Mouse (Mus musculus) hindbrain, embryonic 13.5 days (tissue): ENCODE data around the gene Slco3a1. TPM values are rescaled to one million over a fixed set of nuclear protein-coding genes. Genes with fewer than 3 reads are reported as not detected.

Experiments used
- ATAC-seq: fragments of 200-750 bp; cut with Nextera tagmentation; 2 replicates; pipeline ENCODE4 v1.8.0; 2017; ENCODE audit warnings: moderate TSS enrichment; ENCODE audit not compliant: low FRiP score
- H3K27ac ChIP-seq: fragments of 300-500 bp; sonication (generic); 2 replicates; pipeline ENCODE4 v1.5.1; 2015; ENCODE audit warnings: inconsistent platforms, mild to moderate bottlenecking, moderate library complexity
- H3K27me3 ChIP-seq: fragments of 300-500 bp; sonication (generic); 2 replicates; pipeline ENCODE4 v1.6.1; 2015; ENCODE audit warnings: mild to moderate bottlenecking, inconsistent platforms
- H3K36me3 ChIP-seq: fragments of 300-500 bp; sonication (generic); 2 replicates; pipeline ENCODE4 v1.6.1; 2015; ENCODE audit warnings: mild to moderate bottlenecking, inconsistent platforms
- H3K4me1 ChIP-seq: fragments of 300-500 bp; sonication (generic); replicated peaks from 2 replicates; pipeline ENCODE4 v1.6.1; 2015; ENCODE audit warnings: inconsistent platforms
- H3K4me2 ChIP-seq: fragments of 300-500 bp; sonication (generic); 2 replicates; pipeline ENCODE4 v1.6.1; 2015; ENCODE audit warnings: inconsistent platforms, mild to moderate bottlenecking, moderate library complexity
- H3K4me3 ChIP-seq: fragments of 300-500 bp; sonication (generic); 2 replicates; pipeline ENCODE4 v1.5.1; 2015; ENCODE audit warnings: mild to moderate bottlenecking, inconsistent platforms
- H3K9ac ChIP-seq: fragments of 300-500 bp; sonication (generic); 2 replicates; pipeline ENCODE4 v1.6.1; 2015; ENCODE audit warnings: mild to moderate bottlenecking, inconsistent platforms
- H3K9me3 ChIP-seq: fragments of 300-500 bp; sonication (generic); 2 replicates; pipeline ENCODE4 v1.6.1; 2016; ENCODE audit warnings: inconsistent platforms
- WGBS: fragments of 180-500 bp; shearing (Covaris S2); methylation state at CpG from one replicate; pipeline ENCODE4 v1.1.7; 2015; 5-methylcytosine and 5-hydroxymethylcytosine counted together
- polyA plus RNA-seq: library from polyadenylated mRNA; unstranded; fragments of >200 nt; fragmentation: Nextera tagmentation; extraction: Ambion mirVana; gene quantifications from 2 replicates; pipeline ENCODE4 v1.2.1, GENCODE M21; 2015

Gene Slco3a1
- polyA plus RNA-seq, 1 experiment from 2014 or later = 18.4 TPM

- Histone ChIP-seq H3K27ac (no peak overlapping the region), H3K9ac (no peak overlapping the region), H3K36me3 (no peaks in the 10 kb centered on the region), H3K4me1 (0 out of 2 replicates have a peak, but pooled peaks cover 3% of the 10 kb centered on the region), H3K9me3 (no peaks in the 10 kb centered on the region), H3K27me3 (no peaks in the 10 kb centered on the region), H3K4me3 (no peak overlapping the region), H3K4me2 (no peak overlapping the region)
- WGBS = 2% methylated on average over 2 of the region's 2 CpGs
- ATAC-seq = no peak
These were observed 106.8 kb downstream of the Slco3a1 start for GRCm38 (mm10) chr7:74447781-74448180.

- WGBS = 76% methylated on average over 5 of the region's 5 CpGs
- Histone ChIP-seq H3K9ac (no peak overlapping the region), H3K4me2 (no peak overlapping the region), H3K4me3 (no peak overlapping the region), H3K27me3 (no peaks in the 10 kb centered on the region), H3K9me3 (no peaks in the 10 kb centered on the region), H3K27ac (no peak overlapping the region), H3K4me1 (0 out of 2 replicates have a peak, but pooled peaks cover 3% of the 10 kb centered on the region), H3K36me3 (no peaks in the 10 kb centered on the region)
- no peak for ATAC-seq
These were observed 109.4 kb downstream of the Slco3a1 start for GRCm38 (mm10) chr7:74445148-74445547.

- no peak for ATAC-seq
- Histone ChIP-seq H3K9me3 (no peaks in the 10 kb centered on the region), H3K36me3 (no peaks in the 10 kb centered on the region), H3K9ac (no peak overlapping the region), H3K27ac (no peak overlapping the region), H3K4me2 (no peak overlapping the region), H3K27me3 (no peaks in the 10 kb centered on the region), H3K4me1 (peaks cover 6% of the 10 kb centered on the region; the same call in 1 of the 2 replicates), H3K4me3 (no peak overlapping the region)
- WGBS = 94% methylated on average over 5 of the region's 5 CpGs
These were observed 112.2 kb downstream of the Slco3a1 start for GRCm38 (mm10) chr7:74442380-74442779.

GRCm38 (mm10) chr7:74437534-74437933 lies 117.0 kb downstream of the Slco3a1 start:
- ATAC-seq = no peak
- Histone ChIP-seq H3K27ac (peak overlapping the region; percentile 3; the same call in 1 of the 2 replicates), H3K4me2 (no peak overlapping the region), H3K36me3 (no peaks in the 10 kb centered on the region), H3K4me1 (peaks cover 7% of the 10 kb centered on the region; the same call in 1 of the 2 replicates), H3K4me3 (no peak overlapping the region), H3K9ac (no peak overlapping the region), H3K9me3 (no peaks in the 10 kb centered on the region), H3K27me3 (no peaks in the 10 kb centered on the region)
- WGBS = 26% methylated on average over 1 of the region's 1 CpGs

- no peak overlapping the region for H3K9ac ChIP-seq
- no peak overlapping the region for H3K4me3 ChIP-seq
- H3K27me3 ChIP-seq = no peaks in the 10 kb centered on the region
- no peak for ATAC-seq
- 90% methylated on average over 2 of the region's 2 CpGs for WGBS
- no peak overlapping the region for H3K4me2 ChIP-seq
- H3K36me3 ChIP-seq = no peaks in the 10 kb centered on the region
- H3K9me3 ChIP-seq = no peaks in the 10 kb centered on the region
- no peak overlapping the region for H3K27ac ChIP-seq
- peaks cover 7% of the 10 kb centered on the region; the same call in 1 of the 2 replicates for H3K4me1 ChIP-seq
These were observed 117.9 kb downstream of the Slco3a1 start for GRCm38 (mm10) chr7:74436642-74437041.

- peaks cover 7% of the 10 kb centered on the region; the same call in 1 of the 2 replicates for H3K4me1 ChIP-seq
- no peak for ATAC-seq
- H3K27me3 ChIP-seq = no peaks in the 10 kb centered on the region
- no peaks in the 10 kb centered on the region for H3K36me3 ChIP-seq
- WGBS = 85% methylated on average over 2 of the region's 2 CpGs
- no peak overlapping the region for H3K4me3 ChIP-seq
- no peak overlapping the region for H3K9ac ChIP-seq
- H3K27ac ChIP-seq = no peak overlapping the region
- no peak overlapping the region for H3K4me2 ChIP-seq
- H3K9me3 ChIP-seq = no peaks in the 10 kb centered on the region
These were observed 121.6 kb downstream of the Slco3a1 start for GRCm38 (mm10) chr7:74432950-74433349.

DNA sequence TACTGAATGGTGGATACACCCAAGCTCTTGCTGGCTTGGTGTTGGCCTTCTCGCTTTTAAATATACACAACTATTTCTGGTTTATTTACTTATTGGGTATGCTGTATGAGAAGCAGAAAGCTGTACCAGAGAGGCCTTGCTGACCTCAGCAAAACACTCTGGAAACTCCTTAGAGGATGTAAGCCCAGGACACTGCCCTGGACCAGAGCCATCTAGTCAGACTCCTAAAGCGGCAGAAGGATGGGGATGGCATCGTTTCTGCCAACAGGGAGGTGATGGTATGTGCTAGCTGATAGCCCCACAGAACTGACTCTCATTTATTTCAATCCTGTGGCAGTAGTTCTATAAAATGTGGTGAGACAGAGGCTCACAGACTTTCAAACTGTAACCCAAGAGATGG lies 125.3 kb downstream of the Slco3a1 start:
- ATAC-seq = no peak
- H3K27ac ChIP-seq = no peak overlapping the region
- H3K4me2 ChIP-seq = no peak overlapping the region
- H3K9ac ChIP-seq = no peak overlapping the region
- no peaks in the 10 kb centered on the region for H3K36me3 ChIP-seq
- H3K4me3 ChIP-seq = no peak overlapping the region
- no peaks in the 10 kb centered on the region for H3K9me3 ChIP-seq
- H3K4me1 ChIP-seq = peaks cover 6% of the 10 kb centered on the region
- no peaks in the 10 kb centered on the region for H3K27me3 ChIP-seq
- 87% methylated on average over 3 of the region's 3 CpGs for WGBS

DNA sequence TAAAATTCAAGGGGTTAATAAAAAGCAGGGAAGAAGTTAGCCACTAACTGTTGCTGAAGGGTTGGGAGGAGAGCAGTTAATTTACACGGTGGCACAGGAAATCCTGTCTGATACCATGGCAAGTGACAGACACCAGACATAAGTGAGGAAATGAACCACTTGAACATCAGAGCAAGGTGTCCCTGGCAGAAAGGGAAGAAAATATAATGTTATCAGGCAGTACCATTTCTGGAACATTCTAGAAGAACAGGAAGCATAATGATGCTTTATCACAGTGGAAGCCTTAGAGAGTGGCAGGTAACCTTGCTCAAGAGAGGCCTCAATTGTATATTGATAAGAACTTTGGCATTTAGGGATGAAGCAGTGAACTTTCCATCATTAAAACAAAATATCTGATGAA lies 127.4 kb downstream of the Slco3a1 start:
- Histone ChIP-seq H3K4me1 (peaks cover 23% of the 10 kb centered on the region), H3K4me3 (no peak overlapping the region), H3K27me3 (no peaks in the 10 kb centered on the region), H3K9me3 (no peaks in the 10 kb centered on the region), H3K9ac (no peak overlapping the region), H3K36me3 (no peaks in the 10 kb centered on the region), H3K27ac (no peak overlapping the region), H3K4me2 (no peak overlapping the region)
- 89% methylated on average over 1 of the region's 1 CpGs for WGBS
- ATAC-seq = no peak

GRCm38 (mm10) chr7:74425941-74426340 lies 128.6 kb downstream of the Slco3a1 start:
- H3K4me1 ChIP-seq = peaks cover 29% of the 10 kb centered on the region
- H3K36me3 ChIP-seq = no peaks in the 10 kb centered on the region
- H3K9ac ChIP-seq = no peak overlapping the region
- ATAC-seq = no peak
- no peaks in the 10 kb centered on the region for H3K27me3 ChIP-seq
- no peak overlapping the region for H3K27ac ChIP-seq
- no peak overlapping the region for H3K4me3 ChIP-seq
- 94% methylated on average over 1 of the region's 1 CpGs for WGBS
- H3K9me3 ChIP-seq = no peaks in the 10 kb centered on the region
- no peak overlapping the region for H3K4me2 ChIP-seq

DNA sequence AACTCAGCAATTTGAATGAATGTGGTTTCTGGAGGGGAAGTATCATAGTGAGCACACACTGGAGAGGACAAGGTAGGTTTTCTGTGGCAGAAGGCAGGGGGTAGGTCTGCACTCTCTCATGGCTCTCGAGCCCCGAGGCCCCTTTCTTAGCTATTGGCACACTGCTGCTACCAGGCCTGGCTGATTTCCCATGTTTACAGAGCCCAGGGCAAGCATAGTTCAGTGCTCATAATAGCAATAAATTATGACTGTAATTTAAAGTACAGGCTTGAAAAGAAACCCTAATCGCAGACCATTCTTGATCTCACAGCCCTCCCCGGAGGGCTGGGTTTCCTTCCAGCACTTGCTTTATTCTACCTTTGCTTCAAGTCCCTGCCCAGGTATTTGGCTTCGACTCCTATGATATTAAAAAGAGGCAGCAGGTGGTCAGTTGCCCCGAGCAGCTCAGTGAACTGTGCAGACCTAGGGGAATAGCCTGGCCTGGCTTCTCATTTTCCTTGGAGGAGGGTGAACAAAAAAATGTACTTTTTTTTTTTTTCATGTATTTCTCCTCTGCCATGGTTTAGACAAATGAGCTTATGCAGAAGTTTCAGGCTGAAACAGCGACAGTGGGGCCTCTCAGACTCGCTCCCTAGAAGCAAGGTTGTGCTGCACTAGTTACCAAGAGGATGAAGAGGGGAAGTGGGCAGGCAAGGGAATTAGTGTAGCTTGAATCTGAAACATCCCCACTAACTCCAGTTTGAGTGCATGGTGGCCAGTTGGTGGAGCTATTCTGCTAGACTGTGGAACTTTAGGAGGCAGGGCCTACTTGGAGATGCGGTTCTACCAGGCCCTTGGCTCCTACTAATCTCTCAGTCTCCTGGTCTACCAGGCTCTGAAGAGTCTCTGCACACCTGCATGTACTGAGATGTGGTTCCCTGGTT lies 130.4 kb downstream of the Slco3a1 start:
- Histone ChIP-seq H3K4me1 (peaks cover 29% of the 10 kb centered on the region), H3K4me2 (no peak overlapping the region), H3K9ac (no peak overlapping the region), H3K27me3 (no peaks in the 10 kb centered on the region), H3K9me3 (no peaks in the 10 kb centered on the region), H3K27ac (0 out of 2 replicates have a peak overlapping the region, but pooled peaks have one; percentile 30), H3K4me3 (no peak overlapping the region), H3K36me3 (no peaks in the 10 kb centered on the region)
- peak; percentile 76; the same call in 1 of the 2 replicates for ATAC-seq
- WGBS = 54% methylated on average over 9 of the region's 9 CpGs

GRCm38 (mm10) chr7:74423316-74423715 lies 131.3 kb downstream of the Slco3a1 start:
- H3K4me3 ChIP-seq = no peak overlapping the region
- H3K27ac ChIP-seq = 0 out of 2 replicates have a peak overlapping the region, but pooled peaks have one; percentile 30
- no peaks in the 10 kb centered on the region for H3K36me3 ChIP-seq
- no peaks in the 10 kb centered on the region for H3K9me3 ChIP-seq
- no peak overlapping the region for H3K9ac ChIP-seq
- ATAC-seq = no peak
- H3K27me3 ChIP-seq = no peaks in the 10 kb centered on the region
- H3K4me2 ChIP-seq = no peak overlapping the region
- WGBS = 69% methylated on average over 3 of the region's 3 CpGs
- H3K4me1 ChIP-seq = peaks cover 29% of the 10 kb centered on the region

- 75% methylated on average over 2 of the region's 2 CpGs for WGBS
- no peak for ATAC-seq
These were observed 131.8 kb downstream of the Slco3a1 start for GRCm38 (mm10) chr7:74422731-74423130.

DNA sequence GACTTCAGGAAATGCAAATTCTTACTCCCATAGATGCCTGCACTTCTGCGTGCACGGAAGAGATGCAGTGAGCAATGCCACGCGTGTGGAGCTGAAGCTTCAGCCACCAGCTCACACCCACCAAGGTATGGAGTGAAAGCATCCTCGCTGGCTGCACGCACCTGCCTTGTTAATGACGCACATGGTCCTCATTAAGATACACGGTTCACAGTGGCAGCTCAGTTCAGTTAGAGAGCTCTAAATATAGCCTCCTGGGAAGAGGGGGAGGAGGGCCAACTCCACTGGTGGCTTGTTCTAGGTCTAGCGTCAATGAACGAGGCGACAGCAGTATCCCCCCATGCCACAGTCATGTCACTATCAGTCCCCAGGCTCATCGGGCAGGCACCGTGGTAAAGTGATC lies 132.6 kb downstream of the Slco3a1 start:
- 65% methylated on average over 13 of the region's 13 CpGs for WGBS

More at GRCm38 (mm10) chr7:74422731-74423130, 131.8 kb downstream of the Slco3a1 start:
- no peak overlapping the region for H3K4me3 ChIP-seq
- no peaks in the 10 kb centered on the region for H3K9me3 ChIP-seq
- H3K36me3 ChIP-seq = no peaks in the 10 kb centered on the region
- H3K4me2 ChIP-seq = no peak overlapping the region
- H3K27me3 ChIP-seq = no peaks in the 10 kb centered on the region
- no peak overlapping the region for H3K9ac ChIP-seq
- no peak overlapping the region for H3K27ac ChIP-seq
- H3K4me1 ChIP-seq = peaks cover 29% of the 10 kb centered on the region

More for the DNA sequence above, 132.6 kb downstream of the Slco3a1 start:
- Histone ChIP-seq H3K9me3 (no peaks in the 10 kb centered on the region), H3K36me3 (no peaks in the 10 kb centered on the region), H3K4me2 (no peak overlapping the region), H3K4me1 (peaks cover 35% of the 10 kb centered on the region), H3K9ac (no peak overlapping the region), H3K27me3 (no peaks in the 10 kb centered on the region), H3K27ac (no peak overlapping the region), H3K4me3 (no peak overlapping the region)
- ATAC-seq = no peak
